Mouse (Mus musculus) thymus, adult 18-20 months (tissue): ENCODE data around the gene Dus2.

ENCODE experiments used
- DNase-seq, 2 experiments: peaks; one replicate each; pipeline ENCODE4 v3.0.0; 2022; ENCODE audit warnings: mixed read lengths in 2 of 2

Dus2 gene

DNA sequence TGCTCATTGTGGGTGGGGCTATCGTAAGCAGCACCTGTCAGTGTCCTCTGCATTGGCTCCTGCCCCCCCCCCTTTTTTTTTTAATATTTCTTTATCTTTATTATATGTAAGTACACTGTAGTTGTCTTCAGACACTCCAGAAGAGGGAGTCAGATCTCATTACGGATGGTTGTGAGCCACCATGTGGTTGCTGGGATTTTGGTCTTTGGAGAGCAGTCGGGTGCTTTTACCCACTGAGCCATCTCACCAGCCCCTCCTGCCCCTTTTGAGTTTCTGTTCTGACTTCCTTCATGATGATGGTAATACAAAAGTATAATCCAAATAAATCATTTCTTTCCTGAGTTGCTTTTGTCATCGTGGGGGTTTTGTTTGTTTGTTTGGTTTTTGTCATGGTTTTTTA lies 111.2 kb downstream of the Dus2 start:
- peak in 1 of 2 experiments; percentile 58 for DNase-seq
